Mouse (Mus musculus) erythroblast, embryonic 14.5 days (primary cell): Measurements from ENCODE around the gene Gm4952. TPM values are rescaled to one million over a fixed set of nuclear protein-coding genes. Genes with fewer than 3 reads are reported as not detected.

ENCODE experiments used
- H3K27me3 ChIP-seq: 2 replicates; pipeline ENCODE4 v1.6.1; 2012; ENCODE audit warnings: inconsistent platforms; ENCODE audit not compliant: control insufficient read depth
- H3K36me3 ChIP-seq: 2 replicates; pipeline ENCODE4 v1.6.1; 2012; ENCODE audit warnings: mild to moderate bottlenecking, inconsistent platforms; ENCODE audit not compliant: control insufficient read depth
- H3K4me1 ChIP-seq: 2 replicates; pipeline ENCODE4 v1.6.1; 2012; ENCODE audit warnings: inconsistent platforms; ENCODE audit not compliant: control insufficient read depth
- H3K4me3 ChIP-seq: replicated peaks from 2 replicates; pipeline ENCODE3; 2012; ENCODE audit warnings: moderate library complexity, mild to moderate bottlenecking, inconsistent platforms
- H3K9me3 ChIP-seq: 2 replicates; pipeline ENCODE4 v1.6.1; 2012; ENCODE audit warnings: low read length, inconsistent platforms, mixed read lengths; ENCODE audit not compliant: control insufficient read depth
- GATA1 ChIP-seq: IDR thresholded peaks from 2 replicates; pipeline ENCODE4 v1.6.1; 2012; ENCODE audit warnings: low read length, inconsistent platforms, mixed read lengths
- TAL1 ChIP-seq: IDR thresholded peaks from 3 replicates; pipeline ENCODE4 v1.6.1; 2012; ENCODE audit warnings: low read length, inconsistent platforms, mixed read lengths
- polyA plus RNA-seq: library from polyadenylated mRNA; stranded (reverse); fragments of >175 nt; gene quantifications from 2 replicates; pipeline ENCODE4 v1.2.3, GENCODE M21; 2012

Gene Gm4952
- polyA plus RNA-seq, 1 experiment: not detected

DNA sequence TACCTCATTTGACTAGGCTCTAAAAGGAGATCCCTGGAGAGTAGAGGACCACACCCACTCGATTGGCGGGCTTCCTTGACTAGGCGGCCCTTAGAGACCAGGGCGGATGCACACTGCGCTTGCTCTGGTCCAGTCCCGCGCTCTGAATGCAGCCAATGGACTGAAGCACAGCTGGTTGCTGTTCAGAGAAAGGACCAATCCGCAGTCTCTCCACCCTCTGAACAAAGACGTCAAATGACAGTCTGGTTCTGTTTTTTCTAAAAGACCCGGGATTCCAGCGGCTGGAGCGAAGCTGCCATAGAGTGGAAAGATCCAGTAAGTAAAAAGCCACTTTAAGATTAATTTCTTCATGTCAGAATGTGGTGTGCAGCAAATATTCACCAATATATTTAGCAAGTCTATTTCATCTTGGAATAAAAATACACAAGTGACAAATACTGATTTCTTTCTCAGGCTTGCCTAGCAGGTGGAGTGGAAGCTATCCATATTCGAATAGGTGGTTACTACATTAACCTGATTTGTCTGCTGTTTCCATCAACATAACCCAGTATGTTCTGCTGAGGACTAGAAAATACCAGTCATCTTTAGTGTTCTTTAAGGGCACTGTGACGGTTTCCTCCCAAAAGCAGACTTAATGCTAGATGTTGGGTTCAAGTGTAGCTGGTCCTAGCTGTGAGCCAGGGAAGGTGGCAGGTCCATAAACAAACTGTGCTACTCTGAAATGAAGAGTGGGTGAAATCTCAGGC lies 26.3 kb upstream of the Gm4952 start:
- Histone ChIP-seq H3K36me3 (peaks cover 36% of the 10 kb centered on the region), H3K27me3 (peaks cover 2% of the 10 kb centered on the region), H3K4me1 (peaks cover 43% of the 10 kb centered on the region), H3K4me3 (peak overlapping the region; percentile 80), H3K9me3 (no peaks in the 10 kb centered on the region)
- no peak for TF ChIP-seq GATA1
- TF ChIP-seq TAL1: no peak

DNA sequence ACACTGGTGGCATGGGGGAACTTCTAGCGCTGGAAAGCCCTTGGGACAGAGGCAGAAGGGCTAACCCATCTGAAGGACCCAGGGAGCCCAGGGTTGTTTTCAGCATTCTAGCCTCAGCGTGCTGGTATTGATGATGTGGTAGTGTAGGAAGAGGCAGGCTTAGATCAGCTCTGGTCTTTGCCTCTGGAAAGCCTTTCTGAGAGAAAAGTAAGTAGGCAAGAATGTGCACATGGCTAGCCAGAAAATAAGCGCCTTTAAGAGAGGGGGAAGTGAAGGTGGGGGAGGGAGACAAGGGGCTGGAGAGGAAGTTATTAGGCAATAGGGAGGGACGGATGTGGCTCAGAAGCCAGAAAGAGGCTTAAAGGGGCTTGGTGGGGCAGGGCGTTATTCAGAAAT lies 25.8 kb upstream of the Gm4952 start:
- Histone ChIP-seq H3K27me3 (peaks cover 2% of the 10 kb centered on the region), H3K4me1 (peaks cover 43% of the 10 kb centered on the region), H3K9me3 (no peaks in the 10 kb centered on the region), H3K36me3 (peaks cover 42% of the 10 kb centered on the region), H3K4me3 (peak overlapping the region; percentile 80)
- TF ChIP-seq TAL1 (no peak), GATA1 (no peak)

DNA sequence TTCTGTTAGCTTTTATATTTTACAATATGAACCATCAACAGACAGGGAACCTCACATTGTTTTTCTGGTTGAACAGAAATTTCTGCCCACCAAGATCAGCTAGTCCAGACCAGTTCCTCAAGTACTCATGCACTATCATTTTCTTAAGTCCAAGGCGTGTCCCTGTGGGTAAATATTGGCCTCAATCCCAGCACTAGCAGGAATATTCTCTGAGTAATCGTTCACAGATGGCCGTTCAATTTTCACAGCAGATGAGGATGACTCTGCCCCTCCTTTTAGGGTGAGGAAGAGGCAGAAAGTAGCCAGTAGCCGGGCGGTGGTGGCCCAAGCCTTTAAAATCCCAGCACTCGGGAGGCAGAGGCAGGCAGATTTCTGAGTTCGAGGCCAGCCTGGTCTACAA lies 24.7 kb upstream of the Gm4952 start:
- peaks cover 49% of the 10 kb centered on the region for H3K36me3 ChIP-seq
- peaks cover 2% of the 10 kb centered on the region for H3K27me3 ChIP-seq
- H3K4me3 ChIP-seq: peak overlapping the region; percentile 80
- no peaks in the 10 kb centered on the region for H3K9me3 ChIP-seq
- H3K4me1 ChIP-seq: peaks cover 43% of the 10 kb centered on the region
- TF ChIP-seq GATA1 (no peak), TAL1 (no peak)

DNA sequence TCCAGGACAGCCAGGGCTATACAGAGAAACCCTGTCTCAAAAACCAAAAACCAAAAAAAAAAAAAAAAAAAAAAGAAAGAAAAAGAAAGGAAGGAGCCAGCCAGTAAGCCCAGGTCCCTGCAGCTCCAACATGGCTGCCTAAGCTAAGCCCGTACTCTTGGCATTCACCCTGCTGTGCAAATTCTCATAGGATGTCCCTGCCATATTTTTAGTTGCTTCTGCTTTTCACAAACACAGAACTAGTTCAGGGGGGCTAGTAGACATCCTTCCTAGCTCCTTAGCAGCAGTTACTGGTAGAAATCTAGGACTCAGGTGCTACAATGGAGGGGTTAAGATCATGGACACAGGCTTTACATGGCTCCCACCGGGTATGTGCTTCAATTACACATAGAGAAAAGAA lies 24.3 kb upstream of the Gm4952 start:
- Histone ChIP-seq H3K36me3 (peaks cover 51% of the 10 kb centered on the region), H3K4me3 (peak overlapping the region; percentile 80), H3K9me3 (no peaks in the 10 kb centered on the region), H3K4me1 (peaks cover 43% of the 10 kb centered on the region), H3K27me3 (no peaks in the 10 kb centered on the region)
- TF ChIP-seq GATA1 (no peak), TAL1 (no peak)

DNA sequence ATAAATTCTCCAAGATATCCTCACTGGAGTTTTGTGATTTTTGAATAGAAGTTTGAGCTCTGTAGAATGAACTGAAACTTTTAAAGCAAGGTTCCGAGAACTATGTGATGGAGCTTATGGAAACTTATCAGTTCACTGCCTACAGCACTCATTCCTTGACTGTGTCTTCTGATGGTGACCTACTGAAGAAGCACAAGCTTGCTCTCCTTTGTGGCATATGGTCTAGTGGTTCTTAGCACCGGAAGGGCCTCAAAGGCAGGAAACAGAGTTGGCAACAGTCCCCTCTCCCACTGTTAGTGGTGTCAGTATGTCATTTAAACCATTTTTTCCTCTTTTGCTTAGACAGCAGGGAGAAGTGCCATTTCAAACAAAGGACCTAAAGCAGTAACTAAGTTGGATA lies 23.1 kb upstream of the Gm4952 start:
- TF ChIP-seq TAL1 (no peak), GATA1 (no peak)
- H3K4me1 ChIP-seq: peaks cover 43% of the 10 kb centered on the region
- peak overlapping the region; percentile 3 for H3K4me3 ChIP-seq

DNA sequence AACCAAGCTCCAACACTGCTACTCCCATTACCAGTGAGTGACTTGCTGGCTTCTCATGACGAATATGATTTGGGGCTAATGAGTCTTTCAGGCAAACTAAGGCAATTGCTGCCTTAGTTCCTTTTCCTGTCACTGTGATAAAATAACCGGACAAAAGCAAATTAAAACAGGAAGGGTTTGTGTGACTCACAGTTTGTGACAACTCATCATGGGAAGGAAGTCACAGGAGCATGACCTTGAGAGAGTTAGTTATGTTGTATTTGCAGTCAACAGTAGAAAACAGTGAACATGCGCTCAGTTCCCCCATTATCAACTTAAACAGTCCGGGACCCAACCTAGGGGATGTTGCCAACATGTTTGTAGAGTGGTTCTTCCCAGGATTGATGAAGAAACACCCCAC lies 14.5 kb upstream of the Gm4952 start:
- peaks cover 73% of the 10 kb centered on the region for H3K36me3 ChIP-seq

More for the DNA sequence above, 23.1 kb upstream of the Gm4952 start:
- Histone ChIP-seq H3K36me3 (peaks cover 53% of the 10 kb centered on the region), H3K9me3 (no peaks in the 10 kb centered on the region), H3K27me3 (no peaks in the 10 kb centered on the region)

DNA sequence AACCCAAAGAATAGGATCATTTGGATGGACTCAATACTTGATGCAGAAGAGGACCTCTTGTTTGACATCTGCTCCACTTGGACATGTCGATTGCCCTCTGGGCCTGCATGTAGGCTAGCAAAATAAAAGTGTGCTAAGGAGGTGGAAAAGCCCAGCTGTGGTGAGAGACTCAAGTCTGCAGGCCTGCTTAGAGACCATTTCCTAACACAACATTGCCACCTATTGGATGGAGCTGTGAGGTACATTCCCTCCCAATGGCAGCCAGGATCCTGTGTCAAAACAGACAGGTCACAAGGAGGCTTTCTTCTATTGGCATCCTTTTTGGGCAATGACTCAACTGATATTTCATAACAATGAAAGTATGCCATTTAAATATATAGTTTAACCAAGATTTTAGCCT lies 7.9 kb upstream of the Gm4952 start:
- peaks cover 15% of the 10 kb centered on the region for H3K27me3 ChIP-seq
- H3K36me3 ChIP-seq: peaks cover 46% of the 10 kb centered on the region
- H3K4me1 ChIP-seq: peaks cover 11% of the 10 kb centered on the region
- H3K4me3 ChIP-seq: no peak overlapping the region
- H3K9me3 ChIP-seq: no peaks in the 10 kb centered on the region
- no peak for TF ChIP-seq GATA1
- no peak for TF ChIP-seq TAL1

More for the DNA sequence above, 14.5 kb upstream of the Gm4952 start:
- no peaks in the 10 kb centered on the region for H3K4me1 ChIP-seq
- H3K4me3 ChIP-seq: no peak overlapping the region
- H3K9me3 ChIP-seq: no peaks in the 10 kb centered on the region
- TF ChIP-seq GATA1 (no peak), TAL1 (no peak)
- no peaks in the 10 kb centered on the region for H3K27me3 ChIP-seq

DNA sequence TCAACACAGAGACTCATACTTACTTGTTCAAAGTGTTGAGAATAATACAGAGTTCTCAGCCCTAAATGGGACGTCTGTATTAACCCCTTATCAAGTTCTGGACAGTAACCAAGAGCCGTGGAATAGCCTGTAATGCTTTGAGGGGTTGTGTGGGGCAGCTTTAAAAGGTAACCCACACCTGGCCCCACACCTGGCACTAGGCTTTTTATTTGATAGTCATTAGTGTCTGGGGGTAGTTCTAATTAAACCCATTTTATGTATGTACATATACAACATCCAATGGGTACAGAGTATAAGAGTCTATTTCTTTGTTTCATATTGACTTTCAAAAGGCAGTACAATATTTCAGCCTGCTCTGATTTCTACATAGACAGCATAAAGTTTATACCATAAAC lies 4.6 kb upstream of the Gm4952 start:
- H3K4me3 ChIP-seq: no peak overlapping the region
- no peaks in the 10 kb centered on the region for H3K9me3 ChIP-seq
- H3K36me3 ChIP-seq: peaks cover 18% of the 10 kb centered on the region
- H3K27me3 ChIP-seq: peaks cover 19% of the 10 kb centered on the region
- TF ChIP-seq GATA1 (no peak), TAL1 (no peak)
- peaks cover 11% of the 10 kb centered on the region for H3K4me1 ChIP-seq

DNA sequence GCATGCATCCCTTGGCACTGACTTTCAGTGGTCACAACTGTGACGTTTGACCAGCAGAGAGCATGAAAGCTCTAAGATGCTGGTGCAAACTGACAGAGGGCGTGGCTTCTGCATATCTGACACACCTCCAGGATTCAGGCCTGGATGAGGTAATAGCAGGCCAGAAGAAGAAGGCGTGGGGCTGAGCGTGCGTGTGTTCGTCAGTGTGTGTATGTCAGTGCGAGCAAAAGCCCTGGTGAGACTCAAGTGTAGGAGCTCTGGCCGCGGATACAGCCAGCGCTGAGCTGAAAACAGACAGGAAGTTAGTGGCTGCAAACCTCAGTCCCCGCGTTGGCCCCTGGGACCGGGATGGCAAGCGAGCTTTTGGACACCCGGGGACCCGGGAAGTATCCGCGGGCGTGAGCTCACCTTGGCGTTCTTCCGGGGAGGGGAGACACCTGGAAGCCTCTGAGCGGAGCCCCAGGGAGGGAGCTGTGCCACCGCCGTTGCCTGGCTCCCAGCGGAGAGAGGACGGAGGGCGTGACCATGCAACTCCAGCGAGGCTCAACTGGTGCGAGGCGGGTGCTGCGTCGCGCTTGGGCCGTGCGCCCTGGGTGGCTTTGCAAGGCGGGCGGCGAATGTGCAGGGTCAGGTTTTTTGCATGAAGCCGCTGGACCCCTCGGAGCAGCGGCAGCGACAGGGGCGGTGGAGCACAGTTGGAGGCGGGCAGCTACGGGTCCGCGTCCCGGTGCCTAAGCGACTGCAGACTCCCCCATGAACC lies 4.1 kb upstream of the Gm4952 start:
- H3K4me1 ChIP-seq: peaks cover 11% of the 10 kb centered on the region
- TF ChIP-seq TAL1: no peak
- no peak for TF ChIP-seq GATA1
- H3K27me3 ChIP-seq: peaks cover 19% of the 10 kb centered on the region
- H3K9me3 ChIP-seq: no peaks in the 10 kb centered on the region
- H3K36me3 ChIP-seq: peaks cover 12% of the 10 kb centered on the region
- peak overlapping the region; percentile 59 for H3K4me3 ChIP-seq
